Mouse (Mus musculus) granulocyte monocyte progenitor cell, adult 5-6 weeks (primary cell): ENCODE data around the gene Gm648. TPM values are rescaled to one million over a fixed set of nuclear protein-coding genes. Genes with fewer than 3 reads are reported as not detected.
A peak's percentile ranks its signal among the peaks of the same experiment; 100 is the strongest.
"Not testable (repeated sequence)": the region's sequence is repeated elsewhere in the genome, so short reads cannot be mapped to it uniquely, and the experiment has no call there.

Experiments used
- ATAC-seq: replicated peaks from 2 replicates; pipeline ENCODE4 v1.8.0; 2016; ENCODE audit warnings: mild to moderate bottlenecking, moderate TSS enrichment, inconsistent platforms; ENCODE audit not compliant: poor library complexity, severe bottlenecking
- total RNA-seq, 2 experiments: library from RNA; stranded (forward) in 1 of 2; stranded (reverse) in 1 of 2; fragments of 200-712, 200-1000 nt in 1 of 2; fragments of >200 nt in 1 of 2; fragmentation: Nextera tagmentation in 1 of 2; gene quantifications; 2 replicates each; pipeline ENCODE4 v1.2.3; 2014 to 2017

Gene Gm648
- total RNA-seq (2014; fragmentation: Nextera tagmentation) (not detected in 2 replicates), total RNA-seq (2017) (not detected in 2 replicates)

- ATAC-seq = no peak
Observed at GRCm38 (mm10) chrX:56549506-56549905, at the start of gene Gm648. Gm648 (minus strand) TSS chrX:56549606.

GRCm38 (mm10) chrX:56597887-56598640 lies 48.7 kb upstream of the Gm648 start, which contains the start of gene Mmgt1:
Mmgt1 (minus strand) TSS chrX:56598069.
- ATAC-seq = peak; percentile 98

DNA sequence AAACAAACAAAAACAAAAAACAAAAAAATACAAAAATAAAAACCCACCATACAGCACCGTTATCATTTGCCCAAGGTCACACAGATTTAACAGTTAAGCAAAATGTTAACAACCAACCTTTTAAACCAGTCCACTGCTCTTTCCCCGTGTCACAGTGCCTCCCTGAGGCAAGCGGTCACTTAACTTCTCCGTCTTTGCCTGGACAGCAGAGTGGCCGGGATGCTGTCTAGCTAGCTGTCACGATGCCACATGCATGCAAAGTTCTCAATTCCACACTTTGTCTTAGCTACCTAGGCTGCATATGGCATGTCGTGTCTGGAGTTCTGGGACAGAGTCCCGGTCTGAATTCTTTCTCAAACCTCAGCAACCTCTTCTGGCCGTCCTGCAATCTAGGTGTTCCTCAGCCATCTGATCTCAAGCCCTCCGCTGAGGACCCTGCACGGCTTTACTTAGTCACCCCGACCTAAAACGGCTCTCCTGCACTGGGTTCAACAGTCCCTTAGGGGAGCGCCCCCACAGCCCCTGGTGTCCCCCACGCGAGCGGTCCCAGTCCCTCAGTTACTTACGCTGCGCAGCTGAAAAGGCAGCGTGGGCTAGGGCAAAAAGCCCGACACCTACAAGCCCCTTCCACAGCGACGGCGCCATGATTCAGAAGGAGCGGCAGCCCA lies 47.9 kb upstream of the Gm648 start:
- no peak; the same call in 1 of the 2 replicates for ATAC-seq

DNA sequence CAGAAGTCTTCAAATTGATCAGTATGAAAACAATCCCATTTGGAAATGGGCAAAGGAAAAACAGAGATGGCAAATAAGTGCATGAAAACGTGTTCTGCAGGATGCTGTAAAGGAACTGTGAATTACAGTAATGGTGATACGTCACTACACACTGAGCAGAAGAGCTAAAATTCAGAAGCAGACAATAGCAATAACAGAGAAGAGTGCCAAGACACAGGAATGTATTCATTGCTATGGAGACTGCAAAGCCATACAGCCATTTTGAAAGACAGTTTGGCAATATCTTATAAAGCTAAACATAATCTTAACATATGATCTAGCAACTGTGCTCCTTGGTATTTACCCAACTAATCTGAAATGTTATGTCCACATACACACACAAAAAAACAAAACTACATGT lies 28.8 kb upstream of the Gm648 start:
- no peak for ATAC-seq

DNA sequence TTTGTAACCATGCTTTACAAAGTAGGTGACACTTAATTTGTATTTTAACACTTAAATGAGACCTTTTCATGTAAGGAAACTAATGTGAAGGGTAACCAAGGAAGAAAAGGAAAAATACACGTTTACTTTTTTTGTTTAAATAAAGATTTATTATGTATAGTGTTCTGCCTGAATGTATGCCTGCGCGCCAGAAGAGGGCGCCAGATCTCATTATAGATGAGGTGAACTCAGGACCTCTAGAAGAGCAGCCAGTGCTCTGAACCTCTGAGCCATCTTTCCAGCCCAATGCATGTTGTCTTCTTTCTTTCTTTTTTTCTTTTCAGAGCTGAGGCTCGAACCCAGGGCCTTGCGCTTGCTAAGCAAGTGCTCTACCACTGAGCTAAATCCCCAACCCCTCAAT lies 23.1 kb upstream of the Gm648 start:
- peak; percentile 63 for ATAC-seq

DNA sequence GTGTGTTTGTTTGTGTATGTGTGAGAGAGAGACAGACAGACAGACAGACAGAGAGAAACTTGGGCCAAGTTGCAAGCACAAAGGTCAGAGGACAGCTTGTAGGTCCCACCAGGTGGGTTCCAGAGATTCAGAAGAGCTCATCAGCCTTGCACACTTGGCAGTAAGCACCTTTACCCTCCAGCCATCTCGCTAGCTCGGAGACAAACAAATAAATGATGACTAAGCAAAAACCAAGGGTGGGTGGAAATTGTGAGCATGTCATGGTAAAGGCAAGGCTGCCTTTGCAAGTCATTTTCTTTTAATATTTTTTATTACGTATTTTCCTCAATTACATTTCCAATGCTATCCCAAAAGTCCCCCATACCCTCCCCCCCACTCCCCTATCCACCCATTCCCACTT lies 4.2 kb upstream of the Gm648 start:
- ATAC-seq = no peak

- ATAC-seq = no peak
Observed at GRCm38 (mm10) chrX:56537162-56537561, 12.2 kb downstream of the Gm648 start.

GRCm38 (mm10) chrX:56531266-56531665 lies 18.1 kb downstream of the Gm648 start:
- ATAC-seq = peak; percentile 82

DNA sequence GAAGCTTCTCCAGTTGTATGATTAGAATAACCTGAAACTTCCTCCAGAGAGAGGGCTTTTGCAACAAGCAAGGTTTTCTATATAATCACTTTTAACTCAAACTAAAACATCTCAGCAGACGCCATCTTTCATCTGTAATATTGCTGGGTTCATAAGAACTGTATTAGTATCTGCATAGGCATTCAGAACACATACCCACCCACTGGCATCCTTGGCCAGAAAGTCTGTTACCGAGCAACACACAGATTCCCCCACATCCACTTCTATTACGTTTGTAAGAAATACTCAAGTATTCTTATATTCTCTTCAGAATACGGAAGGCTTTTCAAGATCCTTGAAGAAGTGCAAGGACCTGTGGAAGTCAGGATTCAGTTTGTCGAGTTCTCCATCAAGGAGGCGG lies 25.0 kb downstream of the Gm648 start, which contains the start of gene Gm10477:
Gene Gm10477, plus strand, starts transcription at position 301 of the 400 bp plus-strand sequence.
- ATAC-seq = not testable (repeated sequence)

DNA sequence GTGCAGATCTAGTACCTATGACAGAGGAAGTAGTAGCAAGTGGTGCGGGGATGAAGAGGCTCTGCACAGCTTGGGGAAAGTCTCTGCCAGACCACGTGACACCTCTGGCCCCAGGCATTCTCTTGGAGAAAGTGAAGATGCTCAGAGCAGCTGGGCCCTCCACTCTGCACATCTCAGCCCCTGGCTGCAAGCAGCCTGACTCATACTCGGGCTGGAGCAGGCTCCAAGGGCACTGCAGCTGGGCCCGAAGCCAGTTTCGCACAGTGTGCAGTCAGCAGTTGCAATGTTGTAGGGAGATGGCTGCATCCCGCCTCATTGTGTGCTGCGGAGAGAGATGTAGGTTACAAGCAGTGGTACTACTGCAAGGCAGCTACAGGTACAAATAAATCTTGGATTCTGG lies 52.2 kb downstream of the Gm648 start:
- no peak for ATAC-seq

Other genes starting within 250 kb of the Gm648 start
- gene Zfp449, start 203.2 kb downstream of the Gm648 start, total RNA-seq (2014; fragmentation: Nextera tagmentation) = 1.2 and 4.4 TPM in 2 replicates
- 1.1 and 1.4 TPM in 2 replicates for gene Zfp449, start 203.2 kb downstream of the Gm648 start, total RNA-seq (2017)
- 1.2 TPM in 2 replicates for gene Smim10l2a, start 175.0 kb downstream of the Gm648 start, total RNA-seq (2014; fragmentation: Nextera tagmentation)
- gene Smim10l2a, start 175.0 kb downstream of the Gm648 start, total RNA-seq (2017) = 0.46 and 0.82 TPM in 2 replicates
- 1.9 TPM in 1 of 2 replicates, not detected in the other for gene Gm2174, start 101.6 kb downstream of the Gm648 start, total RNA-seq (2014; fragmentation: Nextera tagmentation)
- 30.0 and 112 TPM in 2 replicates for gene Gm2174, start 101.6 kb downstream of the Gm648 start, total RNA-seq (2017)
- 39.9 and 96.1 TPM in 2 replicates for gene Ints6l, start 94.7 kb downstream of the Gm648 start, total RNA-seq (2014; fragmentation: Nextera tagmentation)
- gene Ints6l, start 94.7 kb downstream of the Gm648 start, total RNA-seq (2017) = 48.0 and 62.4 TPM in 2 replicates
- gene Gm10477, start 24.9 kb downstream of the Gm648 start, total RNA-seq (2014; fragmentation: Nextera tagmentation) = not detected in 2 replicates
- gene Gm10477, start 24.9 kb downstream of the Gm648 start, total RNA-seq (2017) = not detected in 2 replicates
- gene Mmgt1, start 48.5 kb upstream of the Gm648 start, total RNA-seq (2014; fragmentation: Nextera tagmentation) = 22.8 and 27.3 TPM in 2 replicates
- gene Mmgt1, start 48.5 kb upstream of the Gm648 start, total RNA-seq (2017) = 23.0 and 28.5 TPM in 2 replicates
- 3.4 and 7.6 TPM in 2 replicates for gene Slc9a6, start 60.2 kb upstream of the Gm648 start, total RNA-seq (2014; fragmentation: Nextera tagmentation)
- 11.4 and 11.6 TPM in 2 replicates for gene Slc9a6, start 60.2 kb upstream of the Gm648 start, total RNA-seq (2017)
- not detected in 2 replicates for gene Fhl1, start 182.2 kb upstream of the Gm648 start, total RNA-seq (2014; fragmentation: Nextera tagmentation)
- gene Fhl1, start 182.2 kb upstream of the Gm648 start, total RNA-seq (2017) = not detected in 2 replicates